Mouse (Mus musculus) heart, embryonic 16.5 days (tissue): Measurements from ENCODE around the gene Rbms1. TPM values are rescaled to one million over a fixed set of nuclear protein-coding genes. Genes with fewer than 3 reads are reported as not detected.
A peak's percentile ranks its signal among the peaks of the same experiment; 100 is the strongest.

ENCODE experiments used
- ATAC-seq: fragments of 200-750 bp; cut with Nextera tagmentation; replicated peaks from 2 replicates; pipeline ENCODE4 v1.8.0; 2017; ENCODE audit warnings: moderate number of reproducible peaks; ENCODE audit not compliant: insufficient read depth, low FRiP score; ENCODE audit errors: extremely low read depth
- H3K27ac ChIP-seq: fragments of 300-500 bp; sonication (generic); 2 replicates; pipeline ENCODE4 v1.5.1; 2014; ENCODE audit warnings: mild to moderate bottlenecking, low read length, control low read depth, moderate library complexity
- H3K27me3 ChIP-seq: fragments of 300-500 bp; sonication (generic); 2 replicates; pipeline ENCODE4 v1.6.1; 2014; ENCODE audit warnings: low read length, mixed read lengths; ENCODE audit not compliant: control insufficient read depth, insufficient read depth
- H3K36me3 ChIP-seq: fragments of 300-500 bp; sonication (generic); 2 replicates; pipeline ENCODE4 v1.6.1; 2014; ENCODE audit not compliant: control insufficient read depth, insufficient read depth
- H3K4me1 ChIP-seq: fragments of 300-500 bp; sonication (generic); 2 replicates; pipeline ENCODE4 v1.6.1; 2014; ENCODE audit warnings: low read length, mixed read lengths; ENCODE audit not compliant: control insufficient read depth, insufficient read depth
- H3K4me2 ChIP-seq: fragments of 300-500 bp; sonication (generic); 2 replicates; pipeline ENCODE4 v1.6.1; 2014; ENCODE audit warnings: low read depth, mild to moderate bottlenecking, control low read depth, low read length
- H3K4me3 ChIP-seq: fragments of 300-500 bp; sonication (generic); 2 replicates; pipeline ENCODE4 v1.5.1; 2014; ENCODE audit warnings: mild to moderate bottlenecking, control low read depth, low read length
- H3K9ac ChIP-seq: fragments of 300-500 bp; sonication (generic); 2 replicates; pipeline ENCODE4 v1.6.1; 2014; ENCODE audit warnings: low read length, control low read depth
- H3K9me3 ChIP-seq: fragments of 300-500 bp; sonication (generic); replicated peaks from 2 replicates; pipeline ENCODE4 v1.6.1; 2016; ENCODE audit warnings: low read length; ENCODE audit not compliant: control insufficient read depth
- WGBS: fragments of 180-500 bp; shearing (Covaris S2); extraction: QIAGEN DNeasy Blood & Tissue Kit; methylation state at CpG from one replicate; pipeline ENCODE4 v1.1.7; 2014; 5-methylcytosine and 5-hydroxymethylcytosine counted together
- polyA plus RNA-seq: library from polyadenylated mRNA; unstranded; fragments of >200 nt; fragmentation: Nextera tagmentation; extraction: Ambion mirVana; gene quantifications from 2 replicates; pipeline ENCODE4 v1.2.1, GENCODE M21; 2015

Rbms1 gene
- polyA plus RNA-seq, 1 experiment from 2014 or later: 102 TPM

- H3K27me3 ChIP-seq: no peaks in the 10 kb centered on the region
- H3K4me1 ChIP-seq: peaks cover 59% of the 10 kb centered on the region
- no peak overlapping the region for H3K27ac ChIP-seq
- WGBS: 19% methylated on average over 1 of the region's 1 CpGs
- no peak overlapping the region for H3K4me2 ChIP-seq
- 0 out of 2 replicates have a peak, but pooled peaks cover 4% of the 10 kb centered on the region for H3K36me3 ChIP-seq
- no peak for ATAC-seq
- no peak overlapping the region for H3K9ac ChIP-seq
- no peak overlapping the region for H3K4me3 ChIP-seq
- H3K9me3 ChIP-seq: no peaks in the 10 kb centered on the region
Observed at GRCm38 (mm10) chr2:60865869-60866268, 97.1 kb downstream of the Rbms1 start.

- Histone ChIP-seq H3K9me3 (no peaks in the 10 kb centered on the region), H3K4me1 (peaks cover 53% of the 10 kb centered on the region), H3K27ac (no peak overlapping the region), H3K36me3 (0 out of 2 replicates have a peak, but pooled peaks cover 4% of the 10 kb centered on the region), H3K9ac (no peak overlapping the region), H3K4me3 (no peak overlapping the region), H3K27me3 (no peaks in the 10 kb centered on the region), H3K4me2 (no peak overlapping the region)
- ATAC-seq: no peak
- WGBS: 41% methylated on average over 5 of the region's 5 CpGs
Observed at GRCm38 (mm10) chr2:60864977-60865376, 98.0 kb downstream of the Rbms1 start.

GRCm38 (mm10) chr2:60864256-60864795 lies 98.7 kb downstream of the Rbms1 start:
- Histone ChIP-seq H3K4me1 (peaks cover 51% of the 10 kb centered on the region), H3K27me3 (no peaks in the 10 kb centered on the region), H3K4me2 (no peak overlapping the region), H3K27ac (peak overlapping the region; percentile 24), H3K9me3 (no peaks in the 10 kb centered on the region), H3K4me3 (no peak overlapping the region), H3K9ac (no peak overlapping the region), H3K36me3 (0 out of 2 replicates have a peak, but pooled peaks cover 4% of the 10 kb centered on the region)
- ATAC-seq: no peak
- WGBS: 49% methylated on average over 5 of the region's 5 CpGs

- ATAC-seq: peak; percentile 67; the same call in 1 of the 2 replicates
- 75% methylated on average over 2 of the region's 2 CpGs for WGBS
- H3K9me3 ChIP-seq: no peaks in the 10 kb centered on the region
- H3K4me2 ChIP-seq: no peak overlapping the region
- H3K36me3 ChIP-seq: peaks cover 5% of the 10 kb centered on the region; the same call in 1 of the 2 replicates
- no peaks in the 10 kb centered on the region for H3K27me3 ChIP-seq
- no peak overlapping the region for H3K4me3 ChIP-seq
- peak overlapping the region; percentile 24; the same call in 1 of the 2 replicates for H3K27ac ChIP-seq
- H3K4me1 ChIP-seq: peaks cover 46% of the 10 kb centered on the region
- no peak overlapping the region for H3K9ac ChIP-seq
Observed at GRCm38 (mm10) chr2:60863827-60864226, 99.2 kb downstream of the Rbms1 start.

- ATAC-seq: no peak
- H3K27ac ChIP-seq: no peak overlapping the region
- WGBS: 89% methylated on average over 8 of the region's 8 CpGs
Observed at GRCm38 (mm10) chr2:60862913-60863711, 99.9 kb downstream of the Rbms1 start.

GRCm38 (mm10) chr2:60858116-60858515 lies 104.9 kb downstream of the Rbms1 start:
- no peak for ATAC-seq
- H3K4me2 ChIP-seq: no peak overlapping the region
- peaks cover 5% of the 10 kb centered on the region; the same call in 1 of the 2 replicates for H3K9me3 ChIP-seq
- no peak overlapping the region for H3K9ac ChIP-seq
- no peaks in the 10 kb centered on the region for H3K27me3 ChIP-seq
- no peak overlapping the region for H3K4me3 ChIP-seq
- H3K27ac ChIP-seq: no peak overlapping the region
- H3K4me1 ChIP-seq: peaks cover 25% of the 10 kb centered on the region
- WGBS: 84% methylated on average over 1 of the region's 1 CpGs
- H3K36me3 ChIP-seq: peaks cover 18% of the 10 kb centered on the region

More at GRCm38 (mm10) chr2:60862913-60863711, 99.9 kb downstream of the Rbms1 start:
- Histone ChIP-seq H3K27me3 (no peaks in the 10 kb centered on the region), H3K9ac (no peak overlapping the region), H3K4me1 (peaks cover 40% of the 10 kb centered on the region), H3K36me3 (peaks cover 12% of the 10 kb centered on the region), H3K4me3 (no peak overlapping the region), H3K9me3 (peaks cover 3% of the 10 kb centered on the region; the same call in 1 of the 2 replicates), H3K4me2 (no peak overlapping the region)

- peaks cover 5% of the 10 kb centered on the region; the same call in 1 of the 2 replicates for H3K9me3 ChIP-seq
- peak overlapping the region; percentile 71 for H3K27ac ChIP-seq
- peaks cover 14% of the 10 kb centered on the region for H3K36me3 ChIP-seq
- H3K4me1 ChIP-seq: peaks cover 23% of the 10 kb centered on the region
- no peak overlapping the region for H3K4me3 ChIP-seq
- H3K9ac ChIP-seq: no peak overlapping the region
- no peak overlapping the region for H3K4me2 ChIP-seq
- WGBS: 64% methylated on average over 2 of the region's 2 CpGs
- ATAC-seq: no peak
- H3K27me3 ChIP-seq: no peaks in the 10 kb centered on the region
Observed at GRCm38 (mm10) chr2:60856097-60856496, 106.9 kb downstream of the Rbms1 start.

GRCm38 (mm10) chr2:60855006-60855405 lies 108.0 kb downstream of the Rbms1 start:
- no peak overlapping the region for H3K9ac ChIP-seq
- peaks cover 5% of the 10 kb centered on the region; the same call in 1 of the 2 replicates for H3K9me3 ChIP-seq
- H3K27ac ChIP-seq: peak overlapping the region; percentile 71
- peaks cover 14% of the 10 kb centered on the region for H3K36me3 ChIP-seq
- H3K4me2 ChIP-seq: peak overlapping the region; percentile 28; the same call in 1 of the 2 replicates
- 3% methylated on average over 4 of the region's 4 CpGs for WGBS
- no peaks in the 10 kb centered on the region for H3K27me3 ChIP-seq
- peaks cover 29% of the 10 kb centered on the region for H3K4me1 ChIP-seq
- H3K4me3 ChIP-seq: no peak overlapping the region
- ATAC-seq: peak; percentile 93

- no peak overlapping the region for H3K4me3 ChIP-seq
- no peak for ATAC-seq
- no peak overlapping the region for H3K4me2 ChIP-seq
- H3K27ac ChIP-seq: no peak overlapping the region
- no peaks in the 10 kb centered on the region for H3K9me3 ChIP-seq
- H3K9ac ChIP-seq: no peak overlapping the region
- no peaks in the 10 kb centered on the region for H3K36me3 ChIP-seq
- peaks cover 26% of the 10 kb centered on the region for H3K4me1 ChIP-seq
- WGBS: 67% methylated on average over 3 of the region's 3 CpGs
- H3K27me3 ChIP-seq: no peaks in the 10 kb centered on the region
Observed at GRCm38 (mm10) chr2:60851898-60852297, 111.1 kb downstream of the Rbms1 start.
